Mouse (Mus musculus): ENCODE measurements around the gene Tmem216.
A peak's percentile ranks its signal among the peaks of the same experiment; 100 is the strongest.

The Tmem216 gene

GRCm38 (mm10) chr19:10555624-10556510, at the start of gene Tmem216:
Tmem216 (minus strand) TSS chr19:10556238.
- peak; percentile 91 for DNase-seq (ENCODE audit: low read depth)

GRCm38 (mm10) chr19:10605293-10605900, 49.4 kb upstream of the Tmem216 start, which contains the start of the genes Ddb1 and Tkfc:
Ddb1 (plus strand) TSS chr19:10605327.
Tkfc (minus strand) TSS chr19:10605654.
- DNase-seq (ENCODE audit: low read depth): peak; percentile 100

GRCm38 (mm10) chr19:10604534-10604933, 48.5 kb upstream of the Tmem216 start:
- peak; percentile 47 for DNase-seq (ENCODE audit: low read depth)

GRCm38 (mm10) chr19:10603660-10604523, 47.9 kb upstream of the Tmem216 start:
- DNase-seq (ENCODE audit: low read depth): no peak

GRCm38 (mm10) chr19:10602787-10603186, 46.7 kb upstream of the Tmem216 start:
- peak; percentile 97 for DNase-seq (ENCODE audit: low read depth)

- peak; percentile 78 for DNase-seq (ENCODE audit: low read depth)
Measured at GRCm38 (mm10) chr19:10602247-10602769, 46.3 kb upstream of the Tmem216 start.

GRCm38 (mm10) chr19:10599648-10600047, 43.6 kb upstream of the Tmem216 start:
- no peak for DNase-seq (ENCODE audit: low read depth)

GRCm38 (mm10) chr19:10598188-10598587, 42.1 kb upstream of the Tmem216 start:
- peak; percentile 47 for DNase-seq (ENCODE audit: low read depth)

GRCm38 (mm10) chr19:10591659-10592377, 35.8 kb upstream of the Tmem216 start:
- DNase-seq (ENCODE audit: low read depth): no peak

GRCm38 (mm10) chr19:10590301-10590700, 34.3 kb upstream of the Tmem216 start:
- no peak for DNase-seq (ENCODE audit: low read depth)

GRCm38 (mm10) chr19:10589127-10589857, 33.3 kb upstream of the Tmem216 start:
- DNase-seq (ENCODE audit: low read depth): no peak

- no peak for DNase-seq (ENCODE audit: low read depth)
Measured at GRCm38 (mm10) chr19:10587231-10587630, 31.2 kb upstream of the Tmem216 start.

- DNase-seq (ENCODE audit: low read depth): no peak
Measured at GRCm38 (mm10) chr19:10585112-10585511, 29.1 kb upstream of the Tmem216 start.

- no peak for DNase-seq (ENCODE audit: low read depth)
Measured at GRCm38 (mm10) chr19:10583550-10584146, 27.6 kb upstream of the Tmem216 start.

GRCm38 (mm10) chr19:10581984-10582383, 25.9 kb upstream of the Tmem216 start:
- no peak for DNase-seq (ENCODE audit: low read depth)

- DNase-seq (ENCODE audit: low read depth): no peak
Measured at GRCm38 (mm10) chr19:10580761-10581160, 24.7 kb upstream of the Tmem216 start.

GRCm38 (mm10) chr19:10580102-10580501, 24.1 kb upstream of the Tmem216 start:
- no peak for DNase-seq (ENCODE audit: low read depth)

- DNase-seq (ENCODE audit: low read depth): peak; percentile 96
Measured at GRCm38 (mm10) chr19:10576690-10577561, 20.9 kb upstream of the Tmem216 start, which contains the start of the genes Cyb561a3 and Tmem138. Cyb561a3 (plus strand) TSS chr19:10577172. Tmem138 (minus strand) TSS chr19:10577362.

GRCm38 (mm10) chr19:10569627-10570026, 13.6 kb upstream of the Tmem216 start:
- DNase-seq (ENCODE audit: low read depth): peak; percentile 42
